Mouse (Mus musculus) G1E (cell line): ENCODE data around the gene Olfr667. TPM values are rescaled to one million over a fixed set of nuclear protein-coding genes. Genes with fewer than 3 reads are reported as not detected.

Source experiments
- ATAC-seq: 2 replicates; pipeline ENCODE4 v1.8.0; 2016; ENCODE audit warnings: mild to moderate bottlenecking; ENCODE audit not compliant: insufficient number of reproducible peaks, poor library complexity, low FRiP score, severe bottlenecking; ENCODE audit errors: extremely low read depth
- DNase-seq: peaks from one replicate; pipeline ENCODE4 v3.0.0; 2012; ENCODE audit warnings: low spot score
- H3K27me3 ChIP-seq: 2 replicates; pipeline ENCODE4 v1.6.1; 2012; ENCODE audit warnings: mild to moderate bottlenecking, low read length, inconsistent platforms; ENCODE audit not compliant: insufficient read depth
- H3K36me3 ChIP-seq: replicated peaks from 2 replicates; pipeline ENCODE3; 2012; ENCODE audit warnings: mild to moderate bottlenecking, inconsistent platforms
- H3K4me1 ChIP-seq: 2 replicates; pipeline ENCODE4 v1.6.1; 2012; ENCODE audit warnings: low read depth, low read length, inconsistent platforms, mixed read lengths; ENCODE audit not compliant: insufficient read depth
- H3K4me3 ChIP-seq: 2 replicates; pipeline ENCODE4 v1.5.1; 2012; ENCODE audit warnings: low read depth, mild to moderate bottlenecking, inconsistent platforms, low read length, moderate library complexity, mixed read lengths
- H3K9me3 ChIP-seq: replicated peaks from 2 replicates; pipeline ENCODE4 v1.6.1; 2012; ENCODE audit warnings: inconsistent platforms
- CTCF ChIP-seq: IDR thresholded peaks from 2 replicates; pipeline ENCODE4 v1.5.1; 2012; ENCODE audit warnings: low read depth, low read length, inconsistent platforms, mixed read lengths
- GATA1 ChIP-seq: IDR thresholded peaks from 2 replicates; pipeline ENCODE4 v1.6.1; 2012; ENCODE audit warnings: borderline replicate concordance, low read length, inconsistent platforms, mixed read lengths
- GATA2 ChIP-seq: IDR thresholded peaks from 2 replicates; pipeline ENCODE4 v1.6.1; 2012; ENCODE audit warnings: low read depth, low read length, inconsistent platforms, borderline replicate concordance
- POLR2AphosphoS5 ChIP-seq: IDR thresholded peaks from 2 replicates; pipeline ENCODE4 v1.6.1; 2012; ENCODE audit warnings: low read depth, low read length, inconsistent platforms; ENCODE audit not compliant: insufficient replicate concordance
- TAL1 ChIP-seq: conservative IDR thresholded peaks from 2 replicates; pipeline ENCODE4 v1.6.1; 2012; ENCODE audit warnings: low read depth, low read length, inconsistent platforms, mixed read lengths
- polyA plus RNA-seq: library from polyadenylated mRNA; stranded (reverse); fragments of >175 nt; gene quantifications from 2 replicates; pipeline ENCODE4 v1.2.3, GENCODE M21; 2012
- total RNA-seq, 2 experiments: library from RNA; stranded (forward) in 1 of 2; stranded (reverse) in 1 of 2; fragments of 200-1000 nt in 1 of 2; fragments of >200 nt in 1 of 2; fragmentation: Nextera tagmentation in 1 of 2; gene quantifications; 2 replicates each; pipeline ENCODE4 v1.2.3; 2014 to 2017

Gene Olfr667
- total and polyA plus RNA-seq, 3 experiments: 0.22 TPM; not detected in 2

DNA sequence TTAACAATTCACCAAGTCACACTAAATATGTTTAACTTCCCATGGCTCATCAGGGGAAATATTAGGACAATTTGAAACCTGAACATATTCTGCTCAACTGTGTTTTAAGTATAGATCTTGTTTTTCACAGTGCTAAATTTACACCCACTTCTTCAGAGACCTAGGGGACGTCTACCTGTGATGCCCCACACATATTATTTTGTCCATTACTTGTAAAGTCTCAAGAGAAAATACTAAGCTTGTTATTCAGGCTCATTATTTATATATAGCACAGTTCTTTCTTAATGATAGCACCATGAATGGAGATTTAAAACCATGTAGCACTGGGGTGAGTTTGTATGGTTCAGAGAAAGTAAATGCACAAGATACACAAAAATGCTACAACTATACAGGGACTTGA is 43.6 kb downstream of the Olfr667 start, which contains the start of gene Olfr665:
Olfr665 (plus strand) TSS at position 301 of the 400 bp plus-strand sequence.
- ATAC-seq: no peak
- H3K4me1 ChIP-seq: no peaks in the 10 kb centered on the region
- H3K36me3 ChIP-seq: no peaks in the 10 kb centered on the region
- H3K27me3 ChIP-seq: no peaks in the 10 kb centered on the region
- no peak for TF ChIP-seq CTCF
- TF ChIP-seq POLR2AphosphoS5: no peak
- TF ChIP-seq GATA1: no peak
- TF ChIP-seq TAL1: no peak
- no peak for TF ChIP-seq GATA2
- H3K9me3 ChIP-seq: no peaks in the 10 kb centered on the region
- no peak for DNase-seq
- no peak within 1 kb of the TSS for H3K4me3 ChIP-seq

Other genes starting within 250 kb of the Olfr667 start
- not detected in 2 replicates for gene Olfr661, start 235.0 kb downstream of the Olfr667 start, total RNA-seq (2014; fragmentation: Nextera tagmentation)
- gene Olfr661, start 235.0 kb downstream of the Olfr667 start, total RNA-seq (2017): 0.11 and 0.12 TPM in 2 replicates
- gene Olfr661, start 235.0 kb downstream of the Olfr667 start, polyA plus RNA-seq: not detected in 2 replicates
- gene Usp17le, start 144.0 kb downstream of the Olfr667 start, total RNA-seq (2014; fragmentation: Nextera tagmentation): not detected in 2 replicates
- gene Usp17le, start 144.0 kb downstream of the Olfr667 start, total RNA-seq (2017): 0.12 and 0.16 TPM in 2 replicates
- gene Usp17le, start 144.0 kb downstream of the Olfr667 start, polyA plus RNA-seq: not detected in 2 replicates
- not detected in 2 replicates for gene Usp17lb, start 78.9 kb downstream of the Olfr667 start, total RNA-seq (2014; fragmentation: Nextera tagmentation)
- 0.11 TPM in 1 of 2 replicates, not detected in the other for gene Usp17lb, start 78.9 kb downstream of the Olfr667 start, total RNA-seq (2017)
- gene Usp17lb, start 78.9 kb downstream of the Olfr667 start, polyA plus RNA-seq: not detected in 2 replicates
- gene Usp17la, start 64.5 kb downstream of the Olfr667 start, total RNA-seq (2014; fragmentation: Nextera tagmentation): not detected in 2 replicates
- not detected in 2 replicates for gene Usp17la, start 64.5 kb downstream of the Olfr667 start, total RNA-seq (2017)
- not detected in 2 replicates for gene Usp17la, start 64.5 kb downstream of the Olfr667 start, polyA plus RNA-seq
- not detected in 2 replicates for gene Olfr665, start 43.5 kb downstream of the Olfr667 start, total RNA-seq (2014; fragmentation: Nextera tagmentation)
- 0.05 and 0.17 TPM in 2 replicates for gene Olfr665, start 43.5 kb downstream of the Olfr667 start, total RNA-seq (2017)
- not detected in 2 replicates for gene Olfr665, start 43.5 kb downstream of the Olfr667 start, polyA plus RNA-seq
- gene Olfr666, start 25.5 kb downstream of the Olfr667 start, total RNA-seq (2014; fragmentation: Nextera tagmentation): not detected in 2 replicates
- not detected in 2 replicates for gene Olfr666, start 25.5 kb downstream of the Olfr667 start, total RNA-seq (2017)
- not detected in 2 replicates for gene Olfr666, start 25.5 kb downstream of the Olfr667 start, polyA plus RNA-seq
- not detected in 2 replicates for gene Olfr668, start 6.6 kb upstream of the Olfr667 start, total RNA-seq (2014; fragmentation: Nextera tagmentation)
- gene Olfr668, start 6.6 kb upstream of the Olfr667 start, total RNA-seq (2017): 0.12 TPM in 1 of 2 replicates, not detected in the other
- not detected in 2 replicates for gene Olfr668, start 6.6 kb upstream of the Olfr667 start, polyA plus RNA-seq
- gene Olfr669, start 12.8 kb upstream of the Olfr667 start, total RNA-seq (2014; fragmentation: Nextera tagmentation): not detected in 2 replicates
- gene Olfr669, start 12.8 kb upstream of the Olfr667 start, total RNA-seq (2017): 0.11 TPM in 1 of 2 replicates, not detected in the other
- not detected in 2 replicates for gene Olfr669, start 12.8 kb upstream of the Olfr667 start, polyA plus RNA-seq
- not detected in 2 replicates for gene Olfr670, start 41.1 kb upstream of the Olfr667 start, total RNA-seq (2014; fragmentation: Nextera tagmentation)
- under 0.01 and 0.12 TPM in 2 replicates for gene Olfr670, start 41.1 kb upstream of the Olfr667 start, total RNA-seq (2017)
- not detected in 2 replicates for gene Olfr670, start 41.1 kb upstream of the Olfr667 start, polyA plus RNA-seq
- not detected in 2 replicates for gene Olfr671, start 57.6 kb upstream of the Olfr667 start, total RNA-seq (2014; fragmentation: Nextera tagmentation)
- 0.22 TPM in 1 of 2 replicates, not detected in the other for gene Olfr671, start 57.6 kb upstream of the Olfr667 start, total RNA-seq (2017)
- gene Olfr671, start 57.6 kb upstream of the Olfr667 start, polyA plus RNA-seq: not detected in 2 replicates
- not detected in 2 replicates for gene Olfr672, start 80.5 kb upstream of the Olfr667 start, total RNA-seq (2014; fragmentation: Nextera tagmentation)
- 0.22 and 0.23 TPM in 2 replicates for gene Olfr672, start 80.5 kb upstream of the Olfr667 start, total RNA-seq (2017)
- gene Olfr672, start 80.5 kb upstream of the Olfr667 start, polyA plus RNA-seq: not detected in 2 replicates
- gene Olfr675, start 107.0 kb upstream of the Olfr667 start, total RNA-seq (2014; fragmentation: Nextera tagmentation): not detected in 2 replicates
- 0.06 and 0.49 TPM in 2 replicates for gene Olfr675, start 107.0 kb upstream of the Olfr667 start, total RNA-seq (2017)
- not detected in 2 replicates for gene Olfr675, start 107.0 kb upstream of the Olfr667 start, polyA plus RNA-seq
- gene Olfr676, start 111.2 kb upstream of the Olfr667 start, total RNA-seq (2014; fragmentation: Nextera tagmentation): not detected in 2 replicates
- 0.11 and 0.29 TPM in 2 replicates for gene Olfr676, start 111.2 kb upstream of the Olfr667 start, total RNA-seq (2017)
- gene Olfr676, start 111.2 kb upstream of the Olfr667 start, polyA plus RNA-seq: not detected in 2 replicates
- not detected in 2 replicates for gene Olfr677, start 129.9 kb upstream of the Olfr667 start, total RNA-seq (2014; fragmentation: Nextera tagmentation)
- 0.16 TPM in 1 of 2 replicates, not detected in the other for gene Olfr677, start 129.9 kb upstream of the Olfr667 start, total RNA-seq (2017)
- gene Olfr677, start 129.9 kb upstream of the Olfr667 start, polyA plus RNA-seq: not detected in 2 replicates
- gene Olfr678, start 143.0 kb upstream of the Olfr667 start, total RNA-seq (2014; fragmentation: Nextera tagmentation): not detected in 2 replicates
- 0.16 TPM in 1 of 2 replicates, not detected in the other for gene Olfr678, start 143.0 kb upstream of the Olfr667 start, total RNA-seq (2017)
- not detected in 2 replicates for gene Olfr678, start 143.0 kb upstream of the Olfr667 start, polyA plus RNA-seq
- gene Olfr679, start 159.7 kb upstream of the Olfr667 start, total RNA-seq (2014; fragmentation: Nextera tagmentation): not detected in 2 replicates
- gene Olfr679, start 159.7 kb upstream of the Olfr667 start, total RNA-seq (2017): under 0.01 and 0.11 TPM in 2 replicates
- not detected in 2 replicates for gene Olfr679, start 159.7 kb upstream of the Olfr667 start, polyA plus RNA-seq
- gene Olfr680-ps1, start 171.3 kb upstream of the Olfr667 start, total RNA-seq (2014; fragmentation: Nextera tagmentation): not detected in 2 replicates
- gene Olfr680-ps1, start 171.3 kb upstream of the Olfr667 start, total RNA-seq (2017): 0.12 TPM in 1 of 2 replicates, not detected in the other
- not detected in 2 replicates for gene Olfr680-ps1, start 171.3 kb upstream of the Olfr667 start, polyA plus RNA-seq
- gene Olfr681, start 195.4 kb upstream of the Olfr667 start, total RNA-seq (2014; fragmentation: Nextera tagmentation): not detected in 2 replicates
- gene Olfr681, start 195.4 kb upstream of the Olfr667 start, total RNA-seq (2017): 0.06 and 0.11 TPM in 2 replicates
- not detected in 2 replicates for gene Olfr681, start 195.4 kb upstream of the Olfr667 start, polyA plus RNA-seq
- gene Olfr683, start 225.5 kb upstream of the Olfr667 start, total RNA-seq (2014; fragmentation: Nextera tagmentation): not detected in 2 replicates
- gene Olfr683, start 225.5 kb upstream of the Olfr667 start, total RNA-seq (2017): 0.22 TPM in 1 of 2 replicates, not detected in the other
- not detected in 2 replicates for gene Olfr683, start 225.5 kb upstream of the Olfr667 start, polyA plus RNA-seq
- gene Olfr684, start 242.2 kb upstream of the Olfr667 start, total RNA-seq (2014; fragmentation: Nextera tagmentation): not detected in 2 replicates
- 0.22 TPM in 1 of 2 replicates, not detected in the other for gene Olfr684, start 242.2 kb upstream of the Olfr667 start, total RNA-seq (2017)
- not detected in 2 replicates for gene Olfr684, start 242.2 kb upstream of the Olfr667 start, polyA plus RNA-seq